Mouse (Mus musculus): ENCODE results near the gene Vmn1r15. TPM values are rescaled to one million over a fixed set of nuclear protein-coding genes. Genes with fewer than 3 reads are reported as not detected.

The Vmn1r15 gene
- polyA plus RNA-seq (2016; fragmentation: Nextera tagmentation; extraction: Ambion mirVana) = 0.07 TPM in 1 of 2 replicates, not detected in the other

DNA sequence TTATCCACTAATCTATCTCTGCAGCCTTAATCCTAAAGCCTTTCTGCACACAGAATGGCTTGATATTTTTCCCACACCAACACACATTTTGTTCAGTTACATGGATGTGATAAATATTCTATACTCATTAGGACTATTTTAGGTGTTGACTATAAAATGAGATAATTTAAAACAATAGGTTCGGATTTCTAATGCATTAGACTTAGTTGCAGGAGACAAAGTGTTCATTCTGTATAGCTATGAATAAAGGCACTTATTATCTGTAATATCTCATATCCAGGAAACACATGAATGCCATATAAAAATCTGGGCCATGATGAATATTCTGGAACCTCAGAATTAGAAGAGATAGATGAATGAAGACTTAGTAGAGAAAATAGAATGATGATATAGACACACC lies at the start of gene Vmn1r15:
Gene Vmn1r15 (plus strand): TSS at position 301 of the 400 bp plus-strand sequence.
- no peaks in the 10 kb centered on the region for H3K9me3 ChIP-seq
- H3K36me3 ChIP-seq (replicated peaks) = no peaks in the 10 kb centered on the region
- DNase-seq (ENCODE audit: extremely low spot score, low spot score) = no peak
- no peak within 1 kb of the TSS for H3K4me3 ChIP-seq
- H3K27ac ChIP-seq = no peak within 1 kb of the TSS
- WGBS = 87% methylated on average over 1 of the region's 1 CpGs
- H3K27me3 ChIP-seq (ENCODE audit: poor library complexity, severe bottlenecking) = no peaks in the 10 kb centered on the region
- H3K4me1 ChIP-seq = no peaks in the 10 kb centered on the region

DNA sequence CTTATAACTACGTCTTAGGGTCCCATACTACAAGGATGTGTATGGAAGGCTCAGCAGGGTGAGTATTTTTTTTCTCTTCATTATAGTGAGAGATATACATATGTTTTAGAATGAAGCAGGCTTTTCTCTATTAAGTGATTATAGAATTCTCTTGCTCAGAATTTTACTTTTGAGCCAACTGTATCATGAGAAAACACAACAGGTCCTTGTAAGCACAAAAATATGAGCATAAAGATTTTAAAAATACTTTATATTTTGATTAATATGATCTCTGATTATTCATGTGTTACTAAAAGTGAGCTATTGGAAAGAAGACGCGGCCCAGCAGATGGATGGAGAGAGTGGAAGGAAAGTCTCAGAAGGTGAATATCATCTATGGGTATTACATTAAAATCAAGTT lies 26.4 kb upstream of the Vmn1r15 start, which contains the start of gene Vmn1r14:
Gene Vmn1r14 (plus strand): TSS at position 301 of the 400 bp plus-strand sequence.
- H3K36me3 ChIP-seq (replicated peaks) = no peaks in the 10 kb centered on the region
- no peaks in the 10 kb centered on the region for H3K27me3 ChIP-seq (ENCODE audit: poor library complexity, severe bottlenecking)
- DNase-seq (ENCODE audit: extremely low spot score, low spot score) = no peak
- no peaks in the 10 kb centered on the region for H3K9me3 ChIP-seq
- H3K4me3 ChIP-seq = no peak within 1 kb of the TSS
- WGBS = 93% methylated on average over 3 of the region's 3 CpGs
- H3K27ac ChIP-seq = no peak within 1 kb of the TSS
- H3K4me1 ChIP-seq = no peaks in the 10 kb centered on the region

DNA sequence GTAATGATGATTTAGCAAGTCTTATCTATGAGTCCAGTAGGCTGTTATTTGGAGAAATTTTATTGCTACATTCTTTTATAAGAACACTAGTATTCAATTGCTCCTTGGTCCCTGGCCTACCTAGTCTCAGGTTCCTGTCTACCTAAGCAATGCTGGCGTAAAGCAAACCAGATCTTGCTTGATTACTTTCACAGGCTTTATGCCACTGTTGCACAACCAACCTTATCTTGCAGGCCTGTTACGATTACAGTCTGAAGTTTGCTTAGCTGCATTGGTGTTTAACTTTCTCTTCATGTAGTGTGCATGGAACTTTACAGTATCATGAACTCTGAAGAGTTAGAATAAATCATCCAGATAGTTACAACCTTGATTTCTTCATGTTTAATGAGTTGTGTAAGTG lies 3.2 kb downstream of the Vmn1r15 start:
- Histone ChIP-seq H3K4me3 (no peak overlapping the region), H3K27me3 (ENCODE audit: poor library complexity, severe bottlenecking) (no peaks in the 10 kb centered on the region), H3K36me3 (replicated peaks) (no peaks in the 10 kb centered on the region), H3K9me3 (no peaks in the 10 kb centered on the region), H3K27ac (no peak overlapping the region), H3K4me1 (no peaks in the 10 kb centered on the region)
- WGBS = 90% methylated on average over 2 of the region's 2 CpGs
- no peak for DNase-seq (ENCODE audit: extremely low spot score, low spot score)

DNA sequence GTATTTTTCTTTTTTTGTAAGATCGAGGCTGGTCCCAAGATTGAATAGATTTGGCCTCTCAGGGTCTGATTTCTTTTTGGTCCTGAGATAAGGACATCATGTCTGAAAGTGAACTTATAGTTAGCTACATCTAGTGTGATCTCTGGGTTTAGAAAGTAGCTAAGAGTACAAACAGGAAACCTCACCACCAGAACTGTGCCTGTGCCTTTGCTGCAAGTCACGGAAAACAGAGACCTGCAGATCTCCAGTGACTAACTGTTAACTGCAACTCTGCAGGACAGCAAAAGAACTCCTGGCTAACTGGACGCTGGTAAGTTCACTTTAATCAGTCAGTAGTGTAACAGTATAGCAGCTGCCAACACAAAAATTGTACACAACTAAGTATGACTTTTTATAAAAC lies 14.1 kb downstream of the Vmn1r15 start:
- H3K36me3 ChIP-seq (replicated peaks) = no peaks in the 10 kb centered on the region
- 72% methylated on average over 3 of the region's 3 CpGs for WGBS
- H3K4me3 ChIP-seq = no peak overlapping the region
- no peaks in the 10 kb centered on the region for H3K4me1 ChIP-seq
- no peak for DNase-seq (ENCODE audit: extremely low spot score, low spot score)
- H3K27ac ChIP-seq = no peak overlapping the region
- H3K9me3 ChIP-seq = no peaks in the 10 kb centered on the region
- no peaks in the 10 kb centered on the region for H3K27me3 ChIP-seq (ENCODE audit: poor library complexity, severe bottlenecking)

DNA sequence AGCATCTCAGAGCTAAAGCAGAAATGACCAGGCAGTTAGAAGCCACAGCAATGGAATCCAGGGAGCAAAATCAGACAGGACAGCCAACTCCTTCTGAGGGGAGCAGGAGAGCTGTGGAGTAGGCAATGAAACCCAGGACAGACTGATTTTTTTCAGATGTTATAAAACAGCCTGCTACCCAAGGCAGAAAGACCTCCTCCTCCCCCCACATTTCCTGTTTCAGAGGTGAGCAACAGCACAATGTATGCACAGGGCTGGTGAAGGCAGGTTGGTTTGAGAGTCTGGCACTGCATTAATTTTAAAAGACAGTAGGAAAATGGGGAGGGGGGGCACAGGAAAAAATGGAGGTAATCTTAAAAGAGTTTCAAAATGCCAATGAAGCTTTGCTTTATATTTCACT lies 14.8 kb downstream of the Vmn1r15 start:
- Histone ChIP-seq H3K4me3 (no peak overlapping the region), H3K9me3 (no peaks in the 10 kb centered on the region), H3K27ac (no peak overlapping the region), H3K27me3 (ENCODE audit: poor library complexity, severe bottlenecking) (no peaks in the 10 kb centered on the region), H3K36me3 (replicated peaks) (no peaks in the 10 kb centered on the region), H3K4me1 (no peaks in the 10 kb centered on the region)
- DNase-seq (ENCODE audit: extremely low spot score, low spot score) = no peak

DNA sequence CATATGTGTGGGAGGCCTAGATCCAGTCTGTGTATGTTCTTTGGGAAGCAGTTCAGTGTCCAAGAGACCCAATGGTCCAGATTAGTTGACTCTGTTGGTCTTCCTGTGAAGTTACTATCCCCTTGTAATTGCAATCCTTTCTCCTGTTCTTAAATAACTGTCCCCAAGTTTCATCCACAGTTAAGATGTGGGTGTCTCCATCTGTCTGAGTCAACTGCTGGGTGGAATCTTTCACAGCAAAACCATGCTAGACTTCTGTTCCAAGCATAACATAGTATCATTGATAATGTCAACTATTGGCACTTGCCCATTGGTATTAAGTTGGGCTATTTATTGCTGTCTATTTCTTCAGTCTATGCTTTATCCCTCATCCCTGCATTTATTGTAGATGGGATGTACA lies 21.2 kb downstream of the Vmn1r15 start:
- Histone ChIP-seq H3K9me3 (no peaks in the 10 kb centered on the region), H3K4me1 (no peaks in the 10 kb centered on the region), H3K36me3 (replicated peaks) (no peaks in the 10 kb centered on the region), H3K27me3 (ENCODE audit: poor library complexity, severe bottlenecking) (no peaks in the 10 kb centered on the region), H3K4me3 (no peak overlapping the region), H3K27ac (no peak overlapping the region)
- DNase-seq (ENCODE audit: extremely low spot score, low spot score) = no peak

Other genes with a start within 250 kb of the Vmn1r15 start
- gene Vmn1r7, start 232.6 kb upstream of the Vmn1r15 start, polyA plus RNA-seq (2016; fragmentation: Nextera tagmentation; extraction: Ambion mirVana) = not detected in 2 replicates
- not detected in 2 replicates for gene Vmn1r8, start 225.7 kb upstream of the Vmn1r15 start, polyA plus RNA-seq (2016; fragmentation: Nextera tagmentation; extraction: Ambion mirVana)
- not detected in 2 replicates for gene Vmn1r9, start 191.2 kb upstream of the Vmn1r15 start, polyA plus RNA-seq (2016; fragmentation: Nextera tagmentation; extraction: Ambion mirVana)
- not detected in 2 replicates for gene Vmn1r10, start 148.5 kb upstream of the Vmn1r15 start, polyA plus RNA-seq (2016; fragmentation: Nextera tagmentation; extraction: Ambion mirVana)
- gene Vmn1r11, start 124.5 kb upstream of the Vmn1r15 start, polyA plus RNA-seq (2016; fragmentation: Nextera tagmentation; extraction: Ambion mirVana) = not detected in 2 replicates
- not detected in 2 replicates for gene Vmn1r12, start 101.0 kb upstream of the Vmn1r15 start, polyA plus RNA-seq (2016; fragmentation: Nextera tagmentation; extraction: Ambion mirVana)
- not detected in 2 replicates for gene Vmn1r13, start 54.7 kb upstream of the Vmn1r15 start, polyA plus RNA-seq (2016; fragmentation: Nextera tagmentation; extraction: Ambion mirVana)
- not detected in 2 replicates for gene Vmn1r14, start 26.3 kb upstream of the Vmn1r15 start, polyA plus RNA-seq (2016; fragmentation: Nextera tagmentation; extraction: Ambion mirVana)
- not detected in 2 replicates for gene Vmn1r16, start 71.5 kb downstream of the Vmn1r15 start, polyA plus RNA-seq (2016; fragmentation: Nextera tagmentation; extraction: Ambion mirVana)
- not detected in 2 replicates for gene Vmn1r17, start 105.8 kb downstream of the Vmn1r15 start, polyA plus RNA-seq (2016; fragmentation: Nextera tagmentation; extraction: Ambion mirVana)
- not detected in 2 replicates for gene Vmn1r18, start 137.8 kb downstream of the Vmn1r15 start, polyA plus RNA-seq (2016; fragmentation: Nextera tagmentation; extraction: Ambion mirVana)
- gene Vmn1r19, start 145.8 kb downstream of the Vmn1r15 start, polyA plus RNA-seq (2016; fragmentation: Nextera tagmentation; extraction: Ambion mirVana) = not detected in 2 replicates
- gene Vmn1r20, start 171.0 kb downstream of the Vmn1r15 start, polyA plus RNA-seq (2016; fragmentation: Nextera tagmentation; extraction: Ambion mirVana) = not detected in 2 replicates